Mouse (Mus musculus): ENCODE data around the gene Thsd7a. TPM values are rescaled to one million over a fixed set of nuclear protein-coding genes. Genes with fewer than 3 reads are reported as not detected.

Gene Thsd7a
- total and polyA plus RNA-seq, 2 experiments from 2014 or later, result 13.5 to 18.3 TPM

- Histone ChIP-seq H3K36me3 (ENCODE audit: insufficient read depth) (no peaks in the 10 kb centered on the region), H3K27ac (ENCODE audit: low read depth, low read length) (no peak overlapping the region), H3K4me1 (ENCODE audit: insufficient read depth) (no peaks in the 10 kb centered on the region), H3K4me2 (ENCODE audit: low read depth) (no peak overlapping the region), H3K4me3 (ENCODE audit: low read depth, low read length) (no peak overlapping the region), H3K9me3 (ENCODE audit: low read length) (no peaks in the 10 kb centered on the region), H3K9ac (no peak overlapping the region), H3K27me3 (ENCODE audit: insufficient read depth, low read length) (no peaks in the 10 kb centered on the region)
- DNase-seq (peak; percentile 8), ATAC-seq (no peak)
- WGBS, result 82% methylated on average over 1 of the region's 1 CpGs
- TF ChIP-seq CTCF (IDR thresholded peaks at IDR 0.05; ENCODE audit: low read depth), result no peak
Measured at GRCm38 (mm10) chr6:12693689-12694088, 55.5 kb downstream of the Thsd7a start.

GRCm38 (mm10) chr6:12693239-12693638 lies 56.0 kb downstream of the Thsd7a start:
- Histone ChIP-seq H3K4me1 (ENCODE audit: insufficient read depth) (no peaks in the 10 kb centered on the region), H3K27me3 (ENCODE audit: insufficient read depth, low read length) (no peaks in the 10 kb centered on the region), H3K4me3 (ENCODE audit: low read depth, low read length) (no peak overlapping the region), H3K4me2 (ENCODE audit: low read depth) (no peak overlapping the region), H3K27ac (ENCODE audit: low read depth, low read length) (no peak overlapping the region), H3K9ac (no peak overlapping the region), H3K36me3 (ENCODE audit: insufficient read depth) (no peaks in the 10 kb centered on the region), H3K9me3 (ENCODE audit: low read length) (no peaks in the 10 kb centered on the region)
- no peak for DNase-seq
- TF ChIP-seq CTCF (IDR thresholded peaks at IDR 0.05; ENCODE audit: low read depth), result no peak
- WGBS, result 89% methylated on average over 3 of the region's 3 CpGs
- no peak for ATAC-seq

GRCm38 (mm10) chr6:12649633-12650032 lies 99.6 kb downstream of the Thsd7a start:
- DNase-seq (no peak), ATAC-seq (peak; percentile 42; the same call in 1 of the 2 replicates)
- TF ChIP-seq CTCF (IDR thresholded peaks at IDR 0.05; ENCODE audit: low read depth), result no peak
- no peak overlapping the region for H3K4me2 ChIP-seq (ENCODE audit: low read depth)
- no peaks in the 10 kb centered on the region for H3K36me3 ChIP-seq (ENCODE audit: insufficient read depth)
- no peaks in the 10 kb centered on the region for H3K27me3 ChIP-seq (ENCODE audit: insufficient read depth, low read length)
- H3K4me1 ChIP-seq (ENCODE audit: insufficient read depth), result no peaks in the 10 kb centered on the region
- no peak overlapping the region for H3K9ac ChIP-seq
- 8% methylated on average over 1 of the region's 1 CpGs for WGBS
- no peak overlapping the region for H3K27ac ChIP-seq (ENCODE audit: low read depth, low read length)
- H3K9me3 ChIP-seq (ENCODE audit: low read length), result no peaks in the 10 kb centered on the region
- H3K4me3 ChIP-seq (ENCODE audit: low read depth, low read length), result no peak overlapping the region

- H3K27me3 ChIP-seq (ENCODE audit: insufficient read depth, low read length), result no peaks in the 10 kb centered on the region
- H3K27ac ChIP-seq (ENCODE audit: low read depth, low read length), result no peak overlapping the region
- DNase-seq (no peak), ATAC-seq (no peak; the same call in 1 of the 2 replicates)
- H3K36me3 ChIP-seq (ENCODE audit: insufficient read depth), result no peaks in the 10 kb centered on the region
- no peak for TF ChIP-seq CTCF (IDR thresholded peaks at IDR 0.05; ENCODE audit: low read depth)
- H3K9ac ChIP-seq, result no peak overlapping the region
- H3K4me3 ChIP-seq (ENCODE audit: low read depth, low read length), result no peak overlapping the region
- H3K9me3 ChIP-seq (ENCODE audit: low read length), result no peaks in the 10 kb centered on the region
- H3K4me1 ChIP-seq (ENCODE audit: insufficient read depth), result no peaks in the 10 kb centered on the region
- H3K4me2 ChIP-seq (ENCODE audit: low read depth), result no peak overlapping the region
- WGBS, result 63% methylated on average over 11 of the region's 11 CpGs
Measured at GRCm38 (mm10) chr6:12628637-12629246, 120.5 kb downstream of the Thsd7a start.

- DNase-seq (peak; percentile 65), ATAC-seq (peak; percentile 87)
- no peak overlapping the region for H3K9ac ChIP-seq
- peak overlapping the region; percentile 34; the same call in 1 of the 2 replicates for H3K4me2 ChIP-seq (ENCODE audit: low read depth)
- no peak overlapping the region for H3K4me3 ChIP-seq (ENCODE audit: low read depth, low read length)
- H3K4me1 ChIP-seq (ENCODE audit: insufficient read depth), result no peaks in the 10 kb centered on the region
- H3K27me3 ChIP-seq (ENCODE audit: insufficient read depth, low read length), result no peaks in the 10 kb centered on the region
- no peak for TF ChIP-seq CTCF (IDR thresholded peaks at IDR 0.05; ENCODE audit: low read depth)
- 50% methylated on average over 13 of the region's 13 CpGs for WGBS
- H3K36me3 ChIP-seq (ENCODE audit: insufficient read depth), result no peaks in the 10 kb centered on the region
- H3K27ac ChIP-seq (ENCODE audit: low read depth, low read length), result no peak overlapping the region
- no peaks in the 10 kb centered on the region for H3K9me3 ChIP-seq (ENCODE audit: low read length)
Measured at GRCm38 (mm10) chr6:12606638-12607246, 142.5 kb downstream of the Thsd7a start.

GRCm38 (mm10) chr6:12602927-12603326 lies 146.3 kb downstream of the Thsd7a start:
- no peak for TF ChIP-seq CTCF (IDR thresholded peaks at IDR 0.05; ENCODE audit: low read depth)
- WGBS, result 24% methylated on average over 2 of the region's 2 CpGs
- Histone ChIP-seq H3K9me3 (ENCODE audit: low read length) (no peaks in the 10 kb centered on the region), H3K4me1 (ENCODE audit: insufficient read depth) (no peaks in the 10 kb centered on the region), H3K4me3 (ENCODE audit: low read depth, low read length) (no peak overlapping the region), H3K27ac (ENCODE audit: low read depth, low read length) (no peak overlapping the region), H3K4me2 (ENCODE audit: low read depth) (no peak overlapping the region), H3K9ac (no peak overlapping the region), H3K36me3 (ENCODE audit: insufficient read depth) (no peaks in the 10 kb centered on the region), H3K27me3 (ENCODE audit: insufficient read depth, low read length) (no peaks in the 10 kb centered on the region)
- ATAC-seq (peak; percentile 38), DNase-seq (peak; percentile 7)

- H3K4me3 ChIP-seq (ENCODE audit: low read depth, low read length), result no peak overlapping the region
- no peak overlapping the region for H3K9ac ChIP-seq
- no peak overlapping the region for H3K4me2 ChIP-seq (ENCODE audit: low read depth)
- no peaks in the 10 kb centered on the region for H3K27me3 ChIP-seq (ENCODE audit: insufficient read depth, low read length)
- no peaks in the 10 kb centered on the region for H3K4me1 ChIP-seq (ENCODE audit: insufficient read depth)
- no peak for TF ChIP-seq CTCF (IDR thresholded peaks at IDR 0.05; ENCODE audit: low read depth)
- no peak overlapping the region for H3K27ac ChIP-seq (ENCODE audit: low read depth, low read length)
- DNase-seq (no peak), ATAC-seq (no peak)
- 73% methylated on average over 4 of the region's 4 CpGs for WGBS
- H3K9me3 ChIP-seq (ENCODE audit: low read length), result no peaks in the 10 kb centered on the region
- no peaks in the 10 kb centered on the region for H3K36me3 ChIP-seq (ENCODE audit: insufficient read depth)
Measured at GRCm38 (mm10) chr6:12602161-12602560, 147.0 kb downstream of the Thsd7a start.
